Mouse (Mus musculus) embryonic facial prominence, embryonic 14.5 days (tissue): Measurements from ENCODE around the gene Rerg. TPM values are rescaled to one million over a fixed set of nuclear protein-coding genes. Genes with fewer than 3 reads are reported as not detected.

Experiments used
- ATAC-seq: fragments of 200-750 bp; cut with Nextera tagmentation; 2 replicates; pipeline ENCODE4 v1.8.0; 2017; ENCODE audit warnings: low read depth, moderate number of reproducible peaks, moderate TSS enrichment
- DNase-seq: peaks from one replicate; pipeline ENCODE4 v3.0.0-alpha.2; 2015; ENCODE audit warnings: low spot score
- H3K27ac ChIP-seq: fragments of 300-500 bp; sonication (generic); replicated peaks from 2 replicates; pipeline ENCODE4 v1.5.1; 2014; ENCODE audit warnings: low read depth, mild to moderate bottlenecking, low read length, moderate library complexity
- H3K27me3 ChIP-seq: fragments of 300-500 bp; sonication (generic); replicated peaks from 2 replicates; pipeline ENCODE4 v1.6.1; 2014; ENCODE audit warnings: low read length; ENCODE audit not compliant: control insufficient read depth, insufficient read depth
- H3K36me3 ChIP-seq: fragments of 300-500 bp; sonication (generic); 2 replicates; pipeline ENCODE4 v1.6.1; 2014; ENCODE audit warnings: low read length, mixed read lengths; ENCODE audit not compliant: control insufficient read depth, insufficient read depth
- H3K4me1 ChIP-seq: fragments of 300-500 bp; sonication (generic); 2 replicates; pipeline ENCODE4 v1.6.1; 2014; ENCODE audit warnings: antibody characterized with exemption, low read length; ENCODE audit not compliant: control insufficient read depth, insufficient read depth
- H3K4me2 ChIP-seq: fragments of 300-500 bp; sonication (generic); 2 replicates; pipeline ENCODE4 v1.6.1; 2014; ENCODE audit warnings: low read depth, mild to moderate bottlenecking, low read length, moderate library complexity, mixed read lengths
- H3K4me3 ChIP-seq: fragments of 300-500 bp; sonication (generic); 2 replicates; pipeline ENCODE4 v1.5.1; 2014; ENCODE audit warnings: low read depth, mild to moderate bottlenecking, low read length
- H3K9ac ChIP-seq: fragments of 300-500 bp; sonication (generic); 2 replicates; pipeline ENCODE4 v1.6.1; 2014; ENCODE audit warnings: low read depth, mild to moderate bottlenecking, low read length, moderate library complexity, mixed read lengths
- H3K9me3 ChIP-seq: fragments of 300-500 bp; sonication (generic); 2 replicates; pipeline ENCODE4 v1.6.1; 2016; ENCODE audit warnings: low read length; ENCODE audit not compliant: control insufficient read depth
- WGBS: fragments of 180-500 bp; shearing (Covaris S2); extraction: QIAGEN DNeasy Blood & Tissue Kit; methylation state at CpG from one replicate; pipeline ENCODE4 v1.1.7; 2014; 5-methylcytosine and 5-hydroxymethylcytosine counted together
- polyA plus RNA-seq: library from polyadenylated mRNA; unstranded; fragments of >200 nt; fragmentation: Nextera tagmentation; extraction: Ambion mirVana; gene quantifications from 2 replicates; pipeline ENCODE4 v1.2.1, GENCODE M21; 2014

The Rerg gene
- polyA plus RNA-seq, 1 experiment from 2014 or later, result 26.0 TPM

GRCm38 (mm10) chr6:137098232-137099191 lies 71.8 kb downstream of the Rerg start:
- no peak overlapping the region for H3K4me3 ChIP-seq
- no peaks in the 10 kb centered on the region for H3K27me3 ChIP-seq
- WGBS, result 41% methylated on average over 18 of the region's 18 CpGs
- DNase-seq, result peak; percentile 88
- ATAC-seq, result peak; percentile 64
- peak overlapping the region; percentile 24 for H3K4me2 ChIP-seq
- H3K4me1 ChIP-seq, result peaks cover 7% of the 10 kb centered on the region; the same call in 1 of the 2 replicates
- peak overlapping the region; percentile 83 for H3K27ac ChIP-seq
- H3K9ac ChIP-seq, result no peak overlapping the region
- no peaks in the 10 kb centered on the region for H3K9me3 ChIP-seq
- H3K36me3 ChIP-seq, result no peaks in the 10 kb centered on the region

- ATAC-seq, result no peak
Observed at GRCm38 (mm10) chr6:137094475-137094874, 75.8 kb downstream of the Rerg start.

GRCm38 (mm10) chr6:137088469-137088868 lies 81.8 kb downstream of the Rerg start:
- no peak for DNase-seq
- no peak overlapping the region for H3K9ac ChIP-seq
- H3K9me3 ChIP-seq, result 0 out of 2 replicates have a peak, but pooled peaks cover 11% of the 10 kb centered on the region
- no peak overlapping the region for H3K4me2 ChIP-seq
- H3K27me3 ChIP-seq, result no peaks in the 10 kb centered on the region
- H3K4me3 ChIP-seq, result no peak overlapping the region
- no peak for ATAC-seq
- 0 out of 2 replicates have a peak, but pooled peaks cover 4% of the 10 kb centered on the region for H3K4me1 ChIP-seq
- no peak overlapping the region for H3K27ac ChIP-seq
- 70% methylated on average over 6 of the region's 6 CpGs for WGBS
- H3K36me3 ChIP-seq, result no peaks in the 10 kb centered on the region

More at GRCm38 (mm10) chr6:137094475-137094874, 75.8 kb downstream of the Rerg start:
- Histone ChIP-seq H3K9me3 (0 out of 2 replicates have a peak, but pooled peaks cover 10% of the 10 kb centered on the region), H3K36me3 (no peaks in the 10 kb centered on the region), H3K4me1 (0 out of 2 replicates have a peak, but pooled peaks cover 2% of the 10 kb centered on the region), H3K27ac (no peak overlapping the region), H3K27me3 (no peaks in the 10 kb centered on the region), H3K9ac (no peak overlapping the region), H3K4me3 (no peak overlapping the region), H3K4me2 (no peak overlapping the region)
- 86% methylated on average over 2 of the region's 2 CpGs for WGBS
- no peak for DNase-seq

- H3K27me3 ChIP-seq, result no peaks in the 10 kb centered on the region
- H3K36me3 ChIP-seq, result no peaks in the 10 kb centered on the region
- H3K9me3 ChIP-seq, result 0 out of 2 replicates have a peak, but pooled peaks cover 11% of the 10 kb centered on the region
- 0 out of 2 replicates have a peak, but pooled peaks cover 4% of the 10 kb centered on the region for H3K4me1 ChIP-seq
- no peak for ATAC-seq
- H3K9ac ChIP-seq, result no peak overlapping the region
- 63% methylated on average over 5 of the region's 5 CpGs for WGBS
- no peak overlapping the region for H3K27ac ChIP-seq
- no peak overlapping the region for H3K4me2 ChIP-seq
- H3K4me3 ChIP-seq, result no peak overlapping the region
- DNase-seq, result no peak
Observed at GRCm38 (mm10) chr6:137087956-137088355, 82.3 kb downstream of the Rerg start.

GRCm38 (mm10) chr6:137087470-137087869 lies 82.8 kb downstream of the Rerg start:
- Histone ChIP-seq H3K9me3 (0 out of 2 replicates have a peak, but pooled peaks cover 11% of the 10 kb centered on the region), H3K4me2 (no peak overlapping the region), H3K27ac (no peak overlapping the region), H3K27me3 (no peaks in the 10 kb centered on the region), H3K4me1 (0 out of 2 replicates have a peak, but pooled peaks cover 4% of the 10 kb centered on the region), H3K4me3 (no peak overlapping the region), H3K36me3 (no peaks in the 10 kb centered on the region), H3K9ac (no peak overlapping the region)
- 74% methylated on average over 3 of the region's 3 CpGs for WGBS
- no peak for DNase-seq
- ATAC-seq, result no peak

GRCm38 (mm10) chr6:137079701-137080100 lies 90.6 kb downstream of the Rerg start:
- Histone ChIP-seq H3K9ac (no peak overlapping the region), H3K27me3 (no peaks in the 10 kb centered on the region), H3K9me3 (no peaks in the 10 kb centered on the region), H3K27ac (no peak overlapping the region), H3K36me3 (no peaks in the 10 kb centered on the region), H3K4me1 (peaks cover 11% of the 10 kb centered on the region; the same call in 1 of the 2 replicates), H3K4me2 (no peak overlapping the region), H3K4me3 (no peak overlapping the region)
- WGBS, result 33% methylated on average over 6 of the region's 6 CpGs
- ATAC-seq, result no peak
- DNase-seq, result peak; percentile 68

GRCm38 (mm10) chr6:137076731-137077130 lies 93.6 kb downstream of the Rerg start:
- no peak overlapping the region for H3K9ac ChIP-seq
- ATAC-seq (no peak), DNase-seq (no peak)
- H3K9me3 ChIP-seq, result no peaks in the 10 kb centered on the region
- peaks cover 11% of the 10 kb centered on the region; the same call in 1 of the 2 replicates for H3K4me1 ChIP-seq
- no peaks in the 10 kb centered on the region for H3K36me3 ChIP-seq
- H3K27me3 ChIP-seq, result no peaks in the 10 kb centered on the region
- H3K27ac ChIP-seq, result peak overlapping the region; percentile 69
- WGBS, result 85% methylated on average over 13 of the region's 13 CpGs
- no peak overlapping the region for H3K4me2 ChIP-seq
- no peak overlapping the region for H3K4me3 ChIP-seq

- H3K4me3 ChIP-seq, result no peak overlapping the region
- H3K36me3 ChIP-seq, result no peaks in the 10 kb centered on the region
- 0 out of 2 replicates have a peak, but pooled peaks have one; percentile 63 for ATAC-seq
- no peak overlapping the region for H3K4me2 ChIP-seq
- peak; percentile 79 for DNase-seq
- H3K27me3 ChIP-seq, result no peaks in the 10 kb centered on the region
- no peaks in the 10 kb centered on the region for H3K9me3 ChIP-seq
- WGBS, result 60% methylated on average over 6 of the region's 6 CpGs
- peak overlapping the region; percentile 71 for H3K27ac ChIP-seq
- H3K4me1 ChIP-seq, result peaks cover 11% of the 10 kb centered on the region; the same call in 1 of the 2 replicates
- H3K9ac ChIP-seq, result no peak overlapping the region
Observed at GRCm38 (mm10) chr6:137076225-137076624, 94.1 kb downstream of the Rerg start.
